Mouse (Mus musculus): ENCODE measurements around the gene Gm3286.
"Not testable (repeated sequence)": the region's sequence is repeated elsewhere in the genome, so short reads cannot be mapped to it uniquely, and the experiment has no call there.

Gm3286 gene

GRCm38 (mm10) chr5:95510458-95510857 is at the start of gene Gm3286:
Gene Gm3286, plus strand, starts transcription at chr5:95510758.
- DNase-seq (ENCODE audit: low read depth, low spot score) = not testable (repeated sequence)

Data from R1 (cell line).